Mouse (Mus musculus) spleen, adult 2 months (tissue): ENCODE measurements around the gene Lyzl4.

Experiments used
- CTCF ChIP-seq: fragments of 200-500 bp; IDR thresholded peaks from 2 replicates; pipeline ENCODE4 v1.5.1; 2011; ENCODE audit warnings: mild to moderate bottlenecking, inconsistent platforms; ENCODE audit not compliant: insufficient read depth, insufficient read length, insufficient replicate concordance; ENCODE audit errors: extremely low read depth
- POLR2A ChIP-seq: fragments of 200-500 bp; IDR thresholded peaks from 2 replicates; pipeline ENCODE4 v1.6.1; 2011; ENCODE audit warnings: low read depth, low read length, inconsistent platforms

DNA sequence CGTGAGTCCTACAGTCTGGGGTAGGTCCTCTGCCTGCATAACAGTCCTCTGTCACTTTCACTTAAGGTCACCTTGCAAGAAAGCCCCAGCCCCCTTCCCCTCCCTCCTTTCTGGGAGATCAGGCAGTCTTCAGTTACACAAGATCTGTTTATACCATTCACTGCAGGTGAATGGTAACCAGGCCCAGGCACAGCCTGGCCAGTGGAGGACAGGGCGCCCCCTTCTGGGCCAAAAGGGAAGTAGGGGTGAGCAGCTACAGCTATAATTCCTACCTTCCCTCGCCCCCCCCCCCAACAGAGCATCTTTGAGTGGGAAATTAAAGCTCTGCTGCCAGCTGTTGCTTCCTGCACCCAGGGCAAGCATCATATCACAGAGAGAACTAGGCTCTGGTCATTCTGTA lies 25.4 kb downstream of the Lyzl4 start:
- no peak for TF ChIP-seq POLR2A
- TF ChIP-seq CTCF, result peak; percentile 40; the same call in 1 of the 2 replicates
